Mouse (Mus musculus) forelimb bud, embryonic 11.5 days (tissue): ENCODE measurements around the gene Bak1.

Experiments
- DNase-seq: peaks from one replicate; pipeline ENCODE4 v3.0.0-alpha.2; 2012; ENCODE audit warnings: low read depth, low spot score

Bak1 gene

GRCm38 (mm10) chr17:27048445-27049239 is 19.8 kb upstream of the Bak1 start:
- DNase-seq = no peak

- no peak for DNase-seq
These were observed 19.1 kb upstream of the Bak1 start for GRCm38 (mm10) chr17:27047762-27048444.

DNA sequence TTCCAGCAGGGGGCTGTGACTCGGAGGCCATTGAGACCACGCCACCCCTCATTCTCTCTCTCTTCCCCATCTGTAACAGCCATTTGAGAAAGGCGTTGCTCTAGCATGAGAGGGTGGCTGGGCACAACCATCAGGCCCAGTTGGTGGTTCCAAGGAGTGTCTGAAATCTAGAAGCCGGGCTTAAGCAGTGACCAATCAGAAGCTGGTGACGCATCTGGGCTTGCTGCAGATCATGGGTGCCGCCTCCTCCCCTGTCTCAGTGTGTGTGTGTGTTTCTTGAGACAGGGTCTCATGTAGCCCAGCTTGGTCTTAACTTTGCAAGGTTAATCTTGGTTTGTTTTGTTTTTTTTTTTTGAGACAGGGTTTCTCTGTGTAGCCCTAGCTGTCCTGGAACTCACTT is 16.4 kb upstream of the Bak1 start:
- DNase-seq = no peak

DNA sequence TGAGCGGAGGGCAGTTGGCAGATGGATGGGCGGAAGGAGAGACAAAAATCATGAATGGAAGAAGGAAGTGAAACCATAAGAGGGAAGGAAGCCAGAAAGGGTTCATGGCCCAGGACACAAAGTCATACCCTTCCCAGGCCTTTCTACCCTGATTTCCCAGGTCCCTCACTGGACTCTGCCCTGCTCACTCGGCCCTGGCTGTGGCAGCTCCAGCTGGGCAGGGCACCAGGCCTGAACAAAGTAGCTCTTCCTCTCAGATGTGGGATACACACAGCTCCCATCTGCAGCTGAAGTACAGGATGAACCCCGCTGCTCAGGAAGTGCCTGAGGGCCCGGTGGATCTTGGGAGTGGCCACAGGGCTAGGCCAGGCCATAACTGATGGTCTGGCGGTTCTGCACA is 14.0 kb upstream of the Bak1 start:
- no peak for DNase-seq

GRCm38 (mm10) chr17:27041787-27042055 is 12.9 kb upstream of the Bak1 start:
- no peak for DNase-seq

DNA sequence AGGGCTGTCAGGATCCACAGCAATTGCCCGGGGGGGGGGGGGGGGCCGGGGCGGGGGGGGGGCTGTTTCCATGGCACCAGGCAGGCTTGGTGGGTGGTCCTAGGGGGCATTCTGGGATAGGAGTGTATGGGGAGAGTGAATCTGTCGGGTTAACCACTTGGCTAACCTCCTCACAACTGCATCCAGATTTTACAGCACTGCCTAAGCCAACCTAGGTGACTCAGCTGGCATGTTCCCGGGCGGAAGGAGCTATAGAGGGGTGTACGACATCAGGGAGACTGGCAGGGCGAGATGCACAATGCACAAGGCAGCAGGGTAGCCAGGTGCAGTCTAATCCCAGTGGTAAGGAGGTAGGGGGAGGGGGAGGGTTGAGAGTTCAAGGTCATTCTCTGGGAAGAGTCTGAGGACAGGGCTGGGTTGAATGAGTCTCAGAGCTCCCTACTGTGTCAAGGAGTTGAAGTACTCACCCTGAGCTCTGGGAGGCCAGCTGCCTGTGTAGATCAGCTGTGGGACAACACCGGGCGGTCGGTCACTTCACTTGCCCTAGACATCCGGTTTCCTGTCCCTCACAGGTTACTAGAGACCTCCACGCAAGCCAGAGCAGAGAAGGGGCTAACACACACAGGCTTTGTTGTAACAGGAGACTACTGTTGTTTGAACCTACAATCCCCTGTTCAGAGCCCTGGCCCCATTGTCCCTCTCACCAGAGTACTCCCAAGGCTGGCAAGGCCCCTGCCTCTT is 12.4 kb upstream of the Bak1 start:
- DNase-seq = no peak

DNA sequence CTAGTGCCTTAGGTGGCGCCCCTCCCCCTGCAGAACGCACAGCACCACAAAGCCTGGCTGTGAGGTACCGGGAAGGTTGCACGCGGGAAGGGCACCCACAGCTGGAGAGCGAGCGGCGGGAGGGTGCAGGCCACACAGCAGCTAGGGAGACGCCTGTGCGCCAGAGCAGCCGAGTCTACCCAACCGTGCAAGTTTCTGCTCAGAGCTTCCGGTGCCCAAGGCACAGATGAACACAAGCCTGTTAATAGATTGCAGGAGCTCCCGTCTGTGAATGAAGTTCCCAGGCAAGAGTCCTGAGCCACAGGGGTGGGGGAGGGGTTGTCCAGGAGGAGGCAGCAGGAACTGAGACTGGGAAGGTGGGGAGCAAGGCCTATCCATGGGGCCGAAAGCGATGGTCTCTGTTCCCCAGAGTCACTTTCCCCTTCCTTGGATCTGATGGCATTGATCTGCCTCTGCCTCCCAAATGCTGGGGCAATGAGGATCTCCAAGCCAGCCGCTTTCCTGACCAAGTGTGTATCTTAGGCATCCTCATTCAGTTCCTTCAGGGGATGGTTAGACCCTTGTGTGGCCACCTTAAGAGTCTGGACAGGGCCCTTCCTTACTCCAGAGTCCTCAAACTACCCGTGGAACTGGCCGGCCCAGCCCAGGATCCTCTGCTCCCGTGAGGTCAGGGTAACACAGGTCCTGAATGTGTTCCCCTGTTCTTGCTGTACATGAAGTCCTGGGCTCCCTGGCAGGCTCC is 11.7 kb upstream of the Bak1 start:
- peak; percentile 80 for DNase-seq

- no peak for DNase-seq
These were observed 10.8 kb upstream of the Bak1 start for GRCm38 (mm10) chr17:27039432-27040102.

DNA sequence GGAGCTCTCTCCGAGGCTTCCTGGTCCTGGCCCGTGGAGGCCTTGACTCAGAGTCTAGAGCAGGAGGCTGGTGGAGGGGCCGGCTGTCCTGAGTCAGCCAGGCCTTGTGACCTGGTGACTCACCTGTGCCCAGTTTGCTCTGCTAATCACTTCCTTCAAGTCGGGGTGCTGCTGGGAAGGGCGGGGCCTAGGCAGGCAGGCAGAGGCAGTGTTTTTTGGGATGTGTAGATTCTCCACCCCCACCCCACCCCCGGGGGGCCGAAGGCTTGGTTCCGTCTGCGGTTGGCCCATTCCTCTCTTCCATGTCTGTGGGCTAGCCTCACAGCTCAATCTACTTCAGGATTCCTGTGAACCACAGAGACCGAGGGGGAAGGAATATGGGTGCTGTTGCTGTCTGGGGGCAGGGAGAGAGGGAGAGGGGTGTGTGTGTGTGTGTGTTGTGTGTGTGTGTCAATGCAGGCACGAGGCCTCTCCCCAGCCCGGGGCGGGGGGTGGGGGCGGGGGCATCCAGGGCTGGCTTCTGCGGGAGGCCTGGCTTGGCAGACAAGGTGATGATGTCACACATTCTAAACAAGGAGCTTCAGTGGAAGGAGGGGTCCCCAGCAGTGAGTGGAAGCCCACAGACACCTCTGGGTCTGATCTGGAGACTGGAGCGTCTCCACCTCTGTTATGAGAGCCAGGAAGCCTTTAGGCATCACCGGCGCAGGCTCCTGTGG is 9.7 kb upstream of the Bak1 start:
- no peak for DNase-seq

- DNase-seq = no peak
These were observed 7.7 kb upstream of the Bak1 start for GRCm38 (mm10) chr17:27036465-27036864.

DNA sequence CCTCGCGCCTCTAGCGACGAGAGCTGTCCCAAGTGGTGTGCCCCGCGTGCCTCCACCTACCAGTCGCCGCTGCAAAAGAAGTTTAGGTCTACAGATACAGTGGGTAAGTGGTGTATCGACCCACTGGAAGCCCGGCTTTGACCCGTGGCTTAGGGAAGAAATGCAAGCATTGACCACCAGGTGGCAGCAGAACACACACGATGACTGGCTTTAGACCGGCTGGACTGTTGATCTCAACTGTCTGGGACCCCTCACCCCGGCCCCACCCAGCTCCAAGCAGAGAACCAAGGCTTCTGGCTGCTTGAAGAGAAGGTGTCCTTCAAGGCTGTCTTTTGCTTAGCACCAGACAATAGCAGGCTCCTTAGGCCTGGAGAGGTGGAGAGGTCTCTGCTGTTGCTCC is 4.1 kb upstream of the Bak1 start:
- peak; percentile 89 for DNase-seq

- no peak for DNase-seq
These were observed 3.5 kb upstream of the Bak1 start for GRCm38 (mm10) chr17:27032328-27032727.

DNA sequence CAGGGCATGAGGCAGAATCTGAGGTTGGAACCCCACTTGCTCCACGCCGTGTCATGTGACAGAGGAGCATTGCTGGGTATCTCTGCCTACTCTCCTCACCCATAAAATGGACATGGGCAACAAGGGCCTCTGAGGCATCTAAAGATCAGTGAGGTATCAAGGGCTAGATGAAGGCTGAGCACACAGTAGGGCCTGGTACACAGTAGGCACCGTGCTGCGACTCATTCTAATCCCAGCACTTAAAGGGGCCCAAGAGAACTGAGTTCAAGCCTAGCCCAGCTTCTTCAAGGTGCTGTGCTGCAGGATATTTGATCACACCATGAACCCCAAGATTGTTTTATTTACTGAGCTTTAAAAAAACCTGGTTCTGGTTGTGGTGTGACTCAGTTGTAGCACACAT is 2.1 kb upstream of the Bak1 start:
- DNase-seq = no peak

GRCm38 (mm10) chr17:27029431-27029830 is 622 bp upstream of the Bak1 start:
- DNase-seq = no peak

- peak; percentile 88 for DNase-seq
These were observed 469 bp downstream of the Bak1 start for GRCm38 (mm10) chr17:27028284-27028795.

- no peak for DNase-seq
These were observed 1.1 kb downstream of the Bak1 start for GRCm38 (mm10) chr17:27027460-27028283.

DNA sequence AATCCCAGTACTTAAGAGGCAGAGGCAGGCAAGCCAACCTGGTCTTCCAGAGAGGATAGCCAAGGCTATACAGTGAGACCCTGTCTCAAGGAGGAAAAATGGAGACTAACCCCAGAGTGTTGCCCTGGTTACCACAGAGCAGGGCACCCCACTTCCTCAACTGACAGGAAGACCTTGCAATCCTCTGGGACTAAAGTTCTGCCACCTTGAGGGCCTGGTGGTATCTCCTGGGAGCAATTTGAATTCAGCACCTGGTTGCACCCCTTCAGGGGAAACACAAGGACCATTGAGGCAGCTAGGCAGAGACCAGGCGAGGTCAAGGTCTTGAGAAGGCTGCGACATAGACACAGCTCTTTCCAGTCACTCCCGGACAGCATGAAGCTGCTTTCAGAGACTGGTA is 2.9 kb downstream of the Bak1 start:
- DNase-seq = no peak

DNA sequence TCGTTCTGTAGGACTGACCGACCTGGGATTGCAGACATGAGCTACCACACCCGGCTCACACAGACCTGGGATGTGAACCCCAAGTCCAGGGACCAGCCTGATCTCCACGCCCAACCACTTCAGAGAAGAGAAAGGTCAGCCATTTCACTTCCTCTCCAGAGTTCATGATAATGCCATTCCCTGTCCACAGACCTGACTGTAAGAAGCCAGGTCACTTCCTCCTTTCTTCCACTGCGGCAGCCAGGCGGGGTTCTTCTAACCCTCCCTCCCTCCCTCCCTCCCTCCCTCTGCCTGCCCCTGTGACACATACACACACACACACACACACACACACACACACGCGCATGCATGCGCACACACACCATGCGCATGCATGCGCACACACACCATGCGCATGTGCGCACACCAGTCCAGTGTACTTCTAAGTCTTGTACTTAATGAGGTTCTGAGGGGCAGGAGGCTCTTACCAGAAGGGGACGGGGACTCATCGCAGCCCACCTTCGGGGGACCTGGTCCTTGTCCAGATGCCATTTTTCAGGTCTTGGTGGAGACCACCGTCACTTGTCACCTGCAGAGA is 3.4 kb downstream of the Bak1 start:
- no peak for DNase-seq

GRCm38 (mm10) chr17:27023342-27023741 is 5.5 kb downstream of the Bak1 start:
- no peak for DNase-seq
